Mouse (Mus musculus) intestine, embryonic 16.5 days (tissue): ENCODE measurements around the gene E130309D02Rik. TPM values are rescaled to one million over a fixed set of nuclear protein-coding genes. Genes with fewer than 3 reads are reported as not detected.

Experiments
- ATAC-seq: fragments of 200-750 bp; cut with Nextera tagmentation; 2 replicates; pipeline ENCODE4 v1.8.0; 2017; ENCODE audit warnings: moderate TSS enrichment, moderate library complexity
- H3K27ac ChIP-seq: fragments of 300-500 bp; sonication (generic); 2 replicates; pipeline ENCODE4 v1.5.1; 2014; ENCODE audit warnings: mild to moderate bottlenecking, low read length
- H3K27me3 ChIP-seq: fragments of 300-500 bp; sonication (generic); replicated peaks from 2 replicates; pipeline ENCODE4 v1.6.1; 2014; ENCODE audit warnings: low read length, control low read depth, mixed read lengths; ENCODE audit not compliant: control insufficient read depth, insufficient read depth
- H3K36me3 ChIP-seq: fragments of 300-500 bp; sonication (generic); 2 replicates; pipeline ENCODE4 v1.6.1; 2014; ENCODE audit warnings: low read length, control low read depth; ENCODE audit not compliant: control insufficient read depth, insufficient read depth
- H3K4me1 ChIP-seq: fragments of 300-500 bp; sonication (generic); 2 replicates; pipeline ENCODE4 v1.6.1; 2014; ENCODE audit warnings: low read length, control low read depth, mixed read lengths; ENCODE audit not compliant: control insufficient read depth, insufficient read depth
- H3K4me2 ChIP-seq: fragments of 300-500 bp; sonication (generic); 2 replicates; pipeline ENCODE4 v1.6.1; 2014; ENCODE audit warnings: low read depth, low read length, control low read depth
- H3K4me3 ChIP-seq: fragments of 300-500 bp; sonication (generic); 2 replicates; pipeline ENCODE4 v1.5.1; 2014; ENCODE audit warnings: mild to moderate bottlenecking, low read length
- H3K9ac ChIP-seq: fragments of 300-500 bp; sonication (generic); 2 replicates; pipeline ENCODE4 v1.6.1; 2014; ENCODE audit warnings: low read depth, low read length
- H3K9me3 ChIP-seq: fragments of 300-500 bp; sonication (generic); 2 replicates; pipeline ENCODE4 v1.6.1; 2016; ENCODE audit warnings: low read length, control low read depth; ENCODE audit not compliant: control insufficient read depth
- WGBS: fragments of 180-500 bp; shearing (Covaris S2); extraction: QIAGEN DNeasy Blood & Tissue Kit; methylation state at CpG from one replicate; pipeline ENCODE4 v1.1.7; 2014; 5-methylcytosine and 5-hydroxymethylcytosine counted together
- polyA plus RNA-seq: library from polyadenylated mRNA; unstranded; fragments of >200 nt; fragmentation: Nextera tagmentation; extraction: Ambion mirVana; gene quantifications from 2 replicates; pipeline ENCODE4 v1.2.1, GENCODE M21; 2015

E130309D02Rik gene
- polyA plus RNA-seq, 1 experiment from 2014 or later, result 30.0 TPM

GRCm38 (mm10) chr5:143275761-143276160 lies 39.4 kb downstream of the E130309D02Rik start:
- Histone ChIP-seq H3K9me3 (no peaks in the 10 kb centered on the region), H3K4me2 (no peak overlapping the region), H3K27me3 (no peaks in the 10 kb centered on the region), H3K4me3 (no peak overlapping the region), H3K36me3 (no peaks in the 10 kb centered on the region), H3K27ac (no peak overlapping the region), H3K9ac (no peak overlapping the region), H3K4me1 (peaks cover under 1% of the 10 kb centered on the region; the same call in 1 of the 2 replicates)
- no peak for ATAC-seq
- 58% methylated on average over 5 of the region's 5 CpGs for WGBS

GRCm38 (mm10) chr5:143272540-143273330 lies 42.4 kb downstream of the E130309D02Rik start:
- no peaks in the 10 kb centered on the region for H3K9me3 ChIP-seq
- H3K4me2 ChIP-seq, result no peak overlapping the region
- 92% methylated on average over 16 of the region's 16 CpGs for WGBS
- H3K27ac ChIP-seq, result no peak overlapping the region
- H3K27me3 ChIP-seq, result no peaks in the 10 kb centered on the region
- H3K4me1 ChIP-seq, result peaks cover 8% of the 10 kb centered on the region
- no peak overlapping the region for H3K9ac ChIP-seq
- H3K4me3 ChIP-seq, result no peak overlapping the region
- no peak for ATAC-seq
- no peaks in the 10 kb centered on the region for H3K36me3 ChIP-seq

GRCm38 (mm10) chr5:143272108-143272507 lies 43.1 kb downstream of the E130309D02Rik start:
- no peaks in the 10 kb centered on the region for H3K27me3 ChIP-seq
- no peak overlapping the region for H3K9ac ChIP-seq
- WGBS, result 81% methylated on average over 3 of the region's 3 CpGs
- H3K4me3 ChIP-seq, result no peak overlapping the region
- H3K4me1 ChIP-seq, result peaks cover 8% of the 10 kb centered on the region
- no peaks in the 10 kb centered on the region for H3K9me3 ChIP-seq
- no peak overlapping the region for H3K27ac ChIP-seq
- no peak for ATAC-seq
- no peak overlapping the region for H3K4me2 ChIP-seq
- no peaks in the 10 kb centered on the region for H3K36me3 ChIP-seq

- ATAC-seq, result no peak
- Histone ChIP-seq H3K36me3 (no peaks in the 10 kb centered on the region), H3K27me3 (no peaks in the 10 kb centered on the region), H3K4me3 (no peak overlapping the region), H3K4me2 (no peak overlapping the region), H3K4me1 (peaks cover 8% of the 10 kb centered on the region), H3K27ac (no peak overlapping the region), H3K9me3 (no peaks in the 10 kb centered on the region), H3K9ac (no peak overlapping the region)
- 87% methylated on average over 6 of the region's 6 CpGs for WGBS
Observed at GRCm38 (mm10) chr5:143271642-143272041, 43.5 kb downstream of the E130309D02Rik start.

- Histone ChIP-seq H3K4me1 (peaks cover 8% of the 10 kb centered on the region), H3K36me3 (no peaks in the 10 kb centered on the region), H3K27me3 (no peaks in the 10 kb centered on the region), H3K9ac (peak overlapping the region; percentile 94), H3K4me2 (peak overlapping the region; percentile 97), H3K27ac (no peak overlapping the region), H3K9me3 (no peaks in the 10 kb centered on the region), H3K4me3 (peak overlapping the region; percentile 93)
- 2% methylated on average over 12 of the region's 12 CpGs for WGBS
- peak; percentile 34 for ATAC-seq
Observed at GRCm38 (mm10) chr5:143270151-143270519, 45.0 kb downstream of the E130309D02Rik start.

GRCm38 (mm10) chr5:143269363-143270150 lies 45.6 kb downstream of the E130309D02Rik start, which contains the start of gene Zfp316:
Gene Zfp316 (minus strand): TSS chr5:143270022.
- Histone ChIP-seq H3K4me1 (peaks cover 8% of the 10 kb centered on the region), H3K36me3 (no peaks in the 10 kb centered on the region), H3K27me3 (no peaks in the 10 kb centered on the region), H3K9ac (peak within 1 kb of the TSS; percentile 94), H3K27ac (peak within 1 kb of the TSS; percentile 59), H3K9me3 (no peaks in the 10 kb centered on the region), H3K4me2 (peak within 1 kb of the TSS; percentile 97), H3K4me3 (peak within 1 kb of the TSS; percentile 93)
- ATAC-seq, result peak; percentile 85
- WGBS, result under 1% methylated on average over 66 of the region's 79 CpGs

- Histone ChIP-seq H3K27me3 (no peaks in the 10 kb centered on the region), H3K4me2 (peak overlapping the region; percentile 97), H3K9me3 (no peaks in the 10 kb centered on the region), H3K9ac (peak overlapping the region; percentile 94), H3K4me1 (peaks cover 8% of the 10 kb centered on the region), H3K36me3 (no peaks in the 10 kb centered on the region), H3K4me3 (peak overlapping the region; percentile 93), H3K27ac (no peak overlapping the region)
- 23% methylated on average over 8 of the region's 8 CpGs for WGBS
- ATAC-seq, result 0 out of 2 replicates have a peak, but pooled peaks have one; percentile 10
Observed at GRCm38 (mm10) chr5:143268985-143269362, 46.2 kb downstream of the E130309D02Rik start.

GRCm38 (mm10) chr5:143266794-143267193 lies 48.4 kb downstream of the E130309D02Rik start:
- H3K27ac ChIP-seq, result no peak overlapping the region
- no peak for ATAC-seq
- H3K9ac ChIP-seq, result no peak overlapping the region
- WGBS, result 89% methylated on average over 6 of the region's 6 CpGs
- no peaks in the 10 kb centered on the region for H3K27me3 ChIP-seq
- H3K4me2 ChIP-seq, result no peak overlapping the region
- H3K4me3 ChIP-seq, result no peak overlapping the region
- peaks cover 8% of the 10 kb centered on the region for H3K4me1 ChIP-seq
- no peaks in the 10 kb centered on the region for H3K9me3 ChIP-seq
- 0 out of 2 replicates have a peak, but pooled peaks cover 10% of the 10 kb centered on the region for H3K36me3 ChIP-seq

- no peak for ATAC-seq
- WGBS, result 63% methylated on average over 1 of the region's 1 CpGs
- no peak overlapping the region for H3K27ac ChIP-seq
- H3K4me3 ChIP-seq, result no peak overlapping the region
- H3K9me3 ChIP-seq, result no peaks in the 10 kb centered on the region
- 0 out of 2 replicates have a peak, but pooled peaks cover 10% of the 10 kb centered on the region for H3K36me3 ChIP-seq
- H3K4me1 ChIP-seq, result peaks cover 4% of the 10 kb centered on the region
- H3K4me2 ChIP-seq, result no peak overlapping the region
- no peaks in the 10 kb centered on the region for H3K27me3 ChIP-seq
- H3K9ac ChIP-seq, result no peak overlapping the region
Observed at GRCm38 (mm10) chr5:143265409-143265808, 49.8 kb downstream of the E130309D02Rik start.
